Mouse (Mus musculus): Measurements from ENCODE around the gene 4932415D10Rik. TPM values are rescaled to one million over a fixed set of nuclear protein-coding genes. Genes with fewer than 3 reads are reported as not detected.

4932415D10Rik gene
- polyA plus RNA-seq, 1 experiment from 2014 or later: not detected

DNA sequence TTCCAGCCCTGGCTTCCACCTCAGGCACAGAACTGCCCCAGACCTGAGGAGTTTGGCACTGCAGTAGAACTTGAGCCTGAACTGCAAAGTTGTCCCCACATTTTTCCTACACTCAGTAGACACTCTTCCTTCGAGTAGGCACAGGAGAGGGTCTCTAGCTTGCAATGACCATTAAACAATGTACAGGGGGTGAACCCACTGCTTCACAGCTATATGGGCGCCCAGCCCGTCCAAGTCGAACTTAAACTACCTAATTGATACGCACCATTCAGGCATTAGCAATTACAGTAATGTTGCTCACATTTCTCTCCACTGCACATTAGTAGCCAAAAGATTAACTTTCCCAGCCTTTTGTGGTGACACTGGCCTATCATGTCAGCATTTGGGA is 75.0 kb downstream of the 4932415D10Rik start:
- no peaks in the 10 kb centered on the region for H3K27me3 ChIP-seq (replicated peaks; ENCODE audit: control insufficient read depth, insufficient read depth, low read length)
- H3K9me3 ChIP-seq (ENCODE audit: control insufficient read depth, low read length): 0 out of 2 replicates have a peak, but pooled peaks cover 2% of the 10 kb centered on the region
- no peaks in the 10 kb centered on the region for H3K4me1 ChIP-seq (replicated peaks; ENCODE audit: control insufficient read depth, insufficient read depth, low read length)
- H3K27ac ChIP-seq (ENCODE audit: low read depth, low read length): no peak overlapping the region
- H3K4me2 ChIP-seq: peak overlapping the region; percentile 66
- H3K9ac ChIP-seq (ENCODE audit: low read depth, low read length): no peak overlapping the region
- 67% methylated on average over 5 of the region's 5 CpGs for WGBS
- peak; percentile 8; the same call in 1 of the 2 replicates for ATAC-seq (replicated peaks; ENCODE audit: low FRiP score)
- DNase-seq (ENCODE audit: low spot score): no peak
- 0 out of 2 replicates have a peak, but pooled peaks cover 3% of the 10 kb centered on the region for H3K36me3 ChIP-seq (ENCODE audit: control insufficient read depth, insufficient read depth, low read length)
- H3K4me3 ChIP-seq (ENCODE audit: low read depth, low read length): peak overlapping the region; percentile 69

DNA sequence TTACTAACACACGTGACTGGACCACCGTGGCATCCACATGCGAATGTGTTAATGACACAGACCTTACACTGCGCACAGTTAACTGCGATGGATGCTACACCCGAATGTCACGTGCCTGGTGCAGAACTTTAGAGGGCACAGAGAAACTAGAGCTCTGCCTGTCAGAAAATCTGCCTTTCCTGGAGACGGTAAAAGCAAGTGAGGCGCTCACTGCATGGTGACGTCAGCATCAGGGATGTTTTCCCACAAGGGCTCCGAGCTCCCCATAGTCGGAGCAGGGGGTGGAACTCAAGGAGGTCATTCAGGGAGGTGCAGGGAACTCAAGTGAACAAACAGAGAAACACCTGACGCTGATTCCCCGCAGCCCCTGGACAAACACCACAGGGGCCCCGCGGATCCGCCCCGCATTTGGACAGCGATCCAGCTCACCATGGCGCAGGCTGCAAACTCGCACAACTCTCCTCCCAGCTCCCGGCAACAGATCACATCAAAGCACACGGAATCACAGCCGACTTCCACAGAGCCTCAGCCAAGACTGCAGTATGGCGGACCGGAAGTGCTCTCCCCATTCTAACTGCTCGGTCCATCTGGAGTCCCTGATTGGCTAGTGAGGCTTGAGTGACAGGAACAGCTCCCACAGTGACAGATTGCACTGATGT is 75.5 kb downstream of the 4932415D10Rik start, which contains the start of gene Zfp938:
Gene Zfp938 (minus strand): TSS at position 539 of the 659 bp plus-strand sequence.
- peak; percentile 97 for ATAC-seq (replicated peaks; ENCODE audit: low FRiP score)
- no peak within 1 kb of the TSS for H3K27ac ChIP-seq (ENCODE audit: low read depth, low read length)
- peak within 1 kb of the TSS; percentile 69 for H3K4me3 ChIP-seq (ENCODE audit: low read depth, low read length)
- DNase-seq (ENCODE audit: low spot score): peak; percentile 60
- H3K4me2 ChIP-seq: peak within 1 kb of the TSS; percentile 66
- no peaks in the 10 kb centered on the region for H3K4me1 ChIP-seq (replicated peaks; ENCODE audit: control insufficient read depth, insufficient read depth, low read length)
- H3K9ac ChIP-seq (ENCODE audit: low read depth, low read length): peak within 1 kb of the TSS; percentile 68
- H3K9me3 ChIP-seq (ENCODE audit: control insufficient read depth, low read length): 0 out of 2 replicates have a peak, but pooled peaks cover 2% of the 10 kb centered on the region
- no peaks in the 10 kb centered on the region for H3K27me3 ChIP-seq (replicated peaks; ENCODE audit: control insufficient read depth, insufficient read depth, low read length)
- WGBS: 6% methylated on average over 27 of the region's 27 CpGs
- 0 out of 2 replicates have a peak, but pooled peaks cover 4% of the 10 kb centered on the region for H3K36me3 ChIP-seq (ENCODE audit: control insufficient read depth, insufficient read depth, low read length)

Other genes with a start within 250 kb of the 4932415D10Rik start
- gene BC024063, start 233.2 kb downstream of the 4932415D10Rik start, polyA plus RNA-seq (2014; fragmentation: Nextera tagmentation; extraction: Ambion mirVana): 2.8 and 3.0 TPM in 2 replicates
- gene AU041133, start 188.6 kb downstream of the 4932415D10Rik start, polyA plus RNA-seq (2014; fragmentation: Nextera tagmentation; extraction: Ambion mirVana): 3.6 and 4.1 TPM in 2 replicates
- 6.5 and 6.8 TPM in 2 replicates for gene Zfp938, start 75.3 kb downstream of the 4932415D10Rik start, polyA plus RNA-seq (2014; fragmentation: Nextera tagmentation; extraction: Ambion mirVana)
- gene Gm4924, start 37.7 kb upstream of the 4932415D10Rik start, polyA plus RNA-seq (2014; fragmentation: Nextera tagmentation; extraction: Ambion mirVana): 3.9 and 4.9 TPM in 2 replicates
- not detected in 2 replicates for gene Gm1553, start 176.0 kb upstream of the 4932415D10Rik start, polyA plus RNA-seq (2014; fragmentation: Nextera tagmentation; extraction: Ambion mirVana)

Data from liver, embryonic 11.5 days (tissue).